Mouse (Mus musculus): Measurements from ENCODE around the gene Ccnh. TPM values are rescaled to one million over a fixed set of nuclear protein-coding genes. Genes with fewer than 3 reads are reported as not detected.

Gene Ccnh
- total RNA-seq (2023), result 14.1 to 18.5 TPM (median 15.6 TPM) in 4 replicates

GRCm38 (mm10) chr13:85188903-85189643 is at the start of gene Ccnh:
Ccnh (plus strand) TSS chr13:85189408.

Other genes with a start within 250 kb of the Ccnh start
- gene Rasa1, start 99.7 kb downstream of the Ccnh start, total RNA-seq (2023), result 78.2 to 88.1 TPM (median 85.9 TPM) in 4 replicates